Mouse (Mus musculus) CD8-positive naive resting alpha-beta T cell, adult 57 days (primary cell): ENCODE measurements around the gene 7420426K07Rik. TPM values are rescaled to one million over a fixed set of nuclear protein-coding genes. Genes with fewer than 3 reads are reported as not detected.

Source experiments
- total RNA-seq: library from RNA; stranded (reverse); gene quantifications from one replicate; pipeline ENCODE4 v1.2.4, GENCODE M21; 2023

7420426K07Rik gene
- total RNA-seq: not detected

GRCm38 (mm10) chr9:98902819-98903218 lies at the start of gene 7420426K07Rik:
TSS of gene 7420426K07Rik (plus strand) at chr9:98903119.

GRCm38 (mm10) chr9:98856210-98856609 lies 46.7 kb upstream of the 7420426K07Rik start, which contains the start of gene Prr23a2:
TSS of gene Prr23a2 (plus strand) at chr9:98856494.

GRCm38 (mm10) chr9:98864571-98864970 lies 38.3 kb upstream of the 7420426K07Rik start, which contains the start of gene Prr23a3:
TSS of gene Prr23a3 (plus strand) at chr9:98864767.

Other genes with a start within 250 kb of the 7420426K07Rik start
- not detected for gene Prr23a1, start 60.6 kb upstream of the 7420426K07Rik start, total RNA-seq
- gene Prr23a2, start 46.6 kb upstream of the 7420426K07Rik start, total RNA-seq: not detected
- gene Prr23a3, start 38.4 kb upstream of the 7420426K07Rik start, total RNA-seq: not detected
- gene Foxl2, start 52.2 kb downstream of the 7420426K07Rik start, total RNA-seq: not detected
- gene Faim, start 83.3 kb downstream of the 7420426K07Rik start, total RNA-seq: 29.0 TPM
- gene Gm1123, start 132.6 kb downstream of the 7420426K07Rik start, total RNA-seq: not detected
- gene Pik3cb, start 237.5 kb downstream of the 7420426K07Rik start, total RNA-seq: 6.9 TPM